Mouse (Mus musculus): ENCODE data around the gene Chrna5.
"Not testable (repeated sequence)": the region's sequence is repeated elsewhere in the genome, so short reads cannot be mapped to it uniquely, and the experiment has no call there.

Chrna5 gene

GRCm38 (mm10) chr9:54980674-54981073 lies at the start of gene Chrna5:
TSS of gene Chrna5 (plus strand) at chr9:54980880.
- DNase-seq (ENCODE audit: low read depth, low spot score) = no peak

GRCm38 (mm10) chr9:54931765-54932164 lies 48.9 kb upstream of the Chrna5 start:
- no peak for DNase-seq (ENCODE audit: low read depth, low spot score)

- DNase-seq (ENCODE audit: low read depth, low spot score) = no peak
Measured at GRCm38 (mm10) chr9:54932379-54932778, 48.3 kb upstream of the Chrna5 start.

GRCm38 (mm10) chr9:54942071-54942470 lies 38.6 kb upstream of the Chrna5 start:
- DNase-seq (ENCODE audit: low read depth, low spot score) = no peak

GRCm38 (mm10) chr9:54944467-54944866 lies 36.2 kb upstream of the Chrna5 start:
- DNase-seq (ENCODE audit: low read depth, low spot score) = no peak

- DNase-seq (ENCODE audit: low read depth, low spot score) = no peak
Measured at GRCm38 (mm10) chr9:54946256-54946655, 34.4 kb upstream of the Chrna5 start.

GRCm38 (mm10) chr9:54949465-54949864 lies 31.2 kb upstream of the Chrna5 start:
- no peak for DNase-seq (ENCODE audit: low read depth, low spot score)

- not testable (repeated sequence) for DNase-seq (ENCODE audit: low read depth, low spot score)
Measured at GRCm38 (mm10) chr9:54950162-54950561, 30.5 kb upstream of the Chrna5 start.

GRCm38 (mm10) chr9:54950575-54951321 lies 29.9 kb upstream of the Chrna5 start, which contains the start of the genes Psma4 and AY074887:
TSS of gene Psma4 (plus strand) at chr9:54950790.
TSS of gene AY074887 (minus strand) at chr9:54950998.
- peak; percentile 96 for DNase-seq (ENCODE audit: low read depth, low spot score)

GRCm38 (mm10) chr9:54961059-54961458 lies 19.6 kb upstream of the Chrna5 start:
- no peak for DNase-seq (ENCODE audit: low read depth, low spot score)

GRCm38 (mm10) chr9:54963669-54964068 lies 17.0 kb upstream of the Chrna5 start:
- no peak for DNase-seq (ENCODE audit: low read depth, low spot score)

- no peak for DNase-seq (ENCODE audit: low read depth, low spot score)
Measured at GRCm38 (mm10) chr9:54969972-54970637, 10.6 kb upstream of the Chrna5 start.

GRCm38 (mm10) chr9:54981291-54982191 lies 861 bp downstream of the Chrna5 start:
- DNase-seq (ENCODE audit: low read depth, low spot score) = no peak

- DNase-seq (ENCODE audit: low read depth, low spot score) = no peak
Measured at GRCm38 (mm10) chr9:54982401-54982800, 1.7 kb downstream of the Chrna5 start.

- no peak for DNase-seq (ENCODE audit: low read depth, low spot score)
Measured at GRCm38 (mm10) chr9:54990362-54990761, 9.7 kb downstream of the Chrna5 start.

- no peak for DNase-seq (ENCODE audit: low read depth, low spot score)
Measured at GRCm38 (mm10) chr9:54994381-54994780, 13.7 kb downstream of the Chrna5 start.

GRCm38 (mm10) chr9:54995645-54996044 lies 15.0 kb downstream of the Chrna5 start:
- no peak for DNase-seq (ENCODE audit: low read depth, low spot score)

- DNase-seq (ENCODE audit: low read depth, low spot score) = peak; percentile 18
Measured at GRCm38 (mm10) chr9:55003609-55004008, 22.9 kb downstream of the Chrna5 start.

GRCm38 (mm10) chr9:55009692-55010091 lies 29.0 kb downstream of the Chrna5 start:
- no peak for DNase-seq (ENCODE audit: low read depth, low spot score)

- DNase-seq (ENCODE audit: low read depth, low spot score) = peak; percentile 12
Measured at GRCm38 (mm10) chr9:55010588-55011350, 30.1 kb downstream of the Chrna5 start.

- no peak for DNase-seq (ENCODE audit: low read depth, low spot score)
Measured at GRCm38 (mm10) chr9:55016926-55017325, 36.2 kb downstream of the Chrna5 start.
